Mouse (Mus musculus) liver, adult 2 months (tissue): Measurements from ENCODE around the gene Chrna5.

ENCODE experiments used
- CTCF ChIP-seq: fragments of 200-500 bp; IDR thresholded peaks from 2 replicates; pipeline ENCODE4 v1.5.1; 2011; ENCODE audit warnings: low read depth, low read length, control low read depth
- POLR2A ChIP-seq: fragments of 200-500 bp; IDR thresholded peaks from 2 replicates; pipeline ENCODE4 v1.6.1; 2011; ENCODE audit warnings: low read length, control low read depth; ENCODE audit not compliant: insufficient read depth; ENCODE audit errors: extremely low read depth

DNA sequence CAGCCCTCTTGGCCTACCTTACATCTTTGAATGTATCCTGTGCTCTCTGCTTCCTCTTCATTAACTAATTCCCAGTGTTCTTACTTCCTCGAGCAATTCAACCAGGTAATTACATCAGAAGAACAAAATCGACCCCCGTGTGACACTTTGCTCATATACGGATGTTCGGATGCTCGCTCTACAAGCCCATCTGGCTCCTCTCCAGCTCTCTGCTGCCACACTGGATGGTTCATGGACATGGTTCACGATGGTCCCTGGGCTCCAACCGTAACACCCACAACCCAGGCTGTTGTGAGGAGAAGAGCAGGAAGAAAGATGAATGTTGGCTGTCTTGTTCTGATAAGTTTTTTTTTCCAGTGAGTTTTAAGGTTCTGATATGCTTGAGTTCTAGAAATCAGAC is 58.3 kb downstream of the Chrna5 start:
- TF ChIP-seq CTCF (no peak), POLR2A (no peak)
